Mouse (Mus musculus) yolk sac, embryonic 10.5 days (tissue): Measurements from ENCODE around the gene Ambra1.
"Not testable (repeated sequence)": the region's sequence is repeated elsewhere in the genome, so short reads cannot be mapped to it uniquely, and the experiment has no call there.

Experiments
- DNase-seq: peaks from one replicate; pipeline ENCODE4 v3.0.0-alpha.2; 2017; ENCODE audit warnings: low spot score

Ambra1 gene

GRCm38 (mm10) chr2:91729971-91730821 lies at the start of gene Ambra1:
Gene Ambra1, plus strand, starts transcription at chr2:91730134.
- peak; percentile 87 for DNase-seq

GRCm38 (mm10) chr2:91682850-91683249 lies 47.1 kb upstream of the Ambra1 start:
- DNase-seq = no peak

GRCm38 (mm10) chr2:91683919-91684318 lies 46.0 kb upstream of the Ambra1 start:
- DNase-seq = no peak

- no peak for DNase-seq
These were observed 40.5 kb upstream of the Ambra1 start for GRCm38 (mm10) chr2:91689452-91689851.

GRCm38 (mm10) chr2:91695436-91696224 lies 34.3 kb upstream of the Ambra1 start:
- no peak for DNase-seq

- DNase-seq = no peak
These were observed 33.7 kb upstream of the Ambra1 start for GRCm38 (mm10) chr2:91696225-91696590.

GRCm38 (mm10) chr2:91699225-91699624 lies 30.7 kb upstream of the Ambra1 start:
- DNase-seq = no peak

- no peak for DNase-seq
These were observed 28.6 kb upstream of the Ambra1 start for GRCm38 (mm10) chr2:91701366-91701765.

- DNase-seq = no peak
These were observed 24.2 kb upstream of the Ambra1 start for GRCm38 (mm10) chr2:91705736-91706135.

GRCm38 (mm10) chr2:91706456-91706855 lies 23.5 kb upstream of the Ambra1 start:
- DNase-seq = no peak

GRCm38 (mm10) chr2:91708361-91708760 lies 21.6 kb upstream of the Ambra1 start:
- no peak for DNase-seq

- DNase-seq = peak; percentile 92
These were observed 19.4 kb upstream of the Ambra1 start, which contains the start of the genes Atg13 and Harbi1 for GRCm38 (mm10) chr2:91710272-91711234. Gene Atg13, minus strand, starts transcription at chr2:91710576. Gene Harbi1, plus strand, starts transcription at chr2:91710852.

- DNase-seq = no peak
These were observed 18.5 kb upstream of the Ambra1 start for GRCm38 (mm10) chr2:91711256-91711925.

- DNase-seq = no peak
These were observed 15.0 kb upstream of the Ambra1 start for GRCm38 (mm10) chr2:91714921-91715320.

- DNase-seq = peak; percentile 50
These were observed 11.7 kb upstream of the Ambra1 start for GRCm38 (mm10) chr2:91718276-91718675.

- no peak for DNase-seq
These were observed 6.6 kb upstream of the Ambra1 start for GRCm38 (mm10) chr2:91723382-91723781.

GRCm38 (mm10) chr2:91723951-91724350 lies 6.0 kb upstream of the Ambra1 start:
- no peak for DNase-seq

GRCm38 (mm10) chr2:91724716-91725115 lies 5.2 kb upstream of the Ambra1 start:
- no peak for DNase-seq

GRCm38 (mm10) chr2:91725476-91725875 lies 4.5 kb upstream of the Ambra1 start:
- not testable (repeated sequence) for DNase-seq

- DNase-seq = no peak
These were observed 2.9 kb upstream of the Ambra1 start for GRCm38 (mm10) chr2:91727011-91727410.

GRCm38 (mm10) chr2:91729571-91729970 lies 363 bp upstream of the Ambra1 start:
- no peak for DNase-seq
